Mouse (Mus musculus) kidney, embryonic 14.5 days (tissue): Measurements from ENCODE around the gene Tcf20. TPM values are rescaled to one million over a fixed set of nuclear protein-coding genes. Genes with fewer than 3 reads are reported as not detected.

ENCODE experiments used
- ATAC-seq: fragments of 200-750 bp; cut with Nextera tagmentation; 2 replicates; pipeline ENCODE4 v1.8.0; 2017; ENCODE audit warnings: moderate number of reproducible peaks, mild to moderate bottlenecking, moderate TSS enrichment, moderate library complexity; ENCODE audit not compliant: low FRiP score, low TSS enrichment
- H3K27ac ChIP-seq: fragments of 300-500 bp; sonication (generic); 2 replicates; pipeline ENCODE4 v1.5.1; 2014; ENCODE audit warnings: low read depth, mild to moderate bottlenecking, low read length, moderate library complexity, mixed read lengths
- H3K27me3 ChIP-seq: fragments of 300-500 bp; sonication (generic); 2 replicates; pipeline ENCODE4 v1.6.1; 2014; ENCODE audit warnings: mild to moderate bottlenecking, low read length; ENCODE audit not compliant: control insufficient read depth, insufficient read depth
- H3K36me3 ChIP-seq: fragments of 300-500 bp; sonication (generic); 2 replicates; pipeline ENCODE4 v1.6.1; 2014; ENCODE audit warnings: low read length, mixed read lengths; ENCODE audit not compliant: control insufficient read depth, insufficient read depth
- H3K4me1 ChIP-seq: fragments of 300-500 bp; sonication (generic); 2 replicates; pipeline ENCODE4 v1.6.1; 2014; ENCODE audit warnings: low read length, mixed read lengths; ENCODE audit not compliant: control insufficient read depth, insufficient read depth
- H3K4me2 ChIP-seq: fragments of 300-500 bp; sonication (generic); replicated peaks from 2 replicates; pipeline ENCODE4 v1.6.1; 2014; ENCODE audit warnings: low read depth, mild to moderate bottlenecking, low read length
- H3K4me3 ChIP-seq: fragments of 300-500 bp; sonication (generic); 2 replicates; pipeline ENCODE4 v1.5.1; 2014; ENCODE audit warnings: mild to moderate bottlenecking, low read length
- H3K9ac ChIP-seq: fragments of 300-500 bp; sonication (generic); 2 replicates; pipeline ENCODE4 v1.6.1; 2014; ENCODE audit warnings: low read depth, mild to moderate bottlenecking, low read length, moderate library complexity
- H3K9me3 ChIP-seq: fragments of 300-500 bp; sonication (generic); 2 replicates; pipeline ENCODE4 v1.6.1; 2016; ENCODE audit warnings: low read length; ENCODE audit not compliant: control insufficient read depth
- WGBS: fragments of 180-500 bp; shearing (Covaris S2); extraction: QIAGEN DNeasy Blood & Tissue Kit; methylation state at CpG from one replicate; pipeline ENCODE4 v1.1.7; 2014; 5-methylcytosine and 5-hydroxymethylcytosine counted together
- polyA plus RNA-seq: library from polyadenylated mRNA; unstranded; fragments of >200 nt; fragmentation: Nextera tagmentation; extraction: Ambion mirVana; gene quantifications from 2 replicates; pipeline ENCODE4 v1.2.1, GENCODE M21; 2014

Tcf20 gene
- polyA plus RNA-seq, 1 experiment from 2014 or later, result 11.6 TPM

DNA sequence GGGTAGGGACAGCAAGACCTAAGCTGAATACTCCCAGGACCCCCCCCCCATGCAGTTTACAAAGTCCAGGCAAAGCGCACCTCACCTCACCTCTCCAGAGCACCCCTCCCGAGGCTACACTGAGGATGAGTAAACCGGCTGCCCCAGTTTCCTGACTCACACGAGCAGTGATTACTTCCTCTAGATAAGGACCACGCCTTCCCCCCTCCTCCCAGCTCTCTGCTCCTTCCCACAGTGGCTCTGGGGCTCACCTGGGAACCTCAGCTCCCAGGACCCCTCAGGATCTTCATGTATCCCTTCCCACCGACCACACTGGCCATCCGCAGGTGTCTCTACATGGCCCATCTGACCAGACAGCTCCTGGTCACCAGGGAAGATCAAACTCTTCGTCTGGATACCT lies 58.8 kb downstream of the Tcf20 start:
- peaks cover 9% of the 10 kb centered on the region; the same call in 1 of the 2 replicates for H3K27me3 ChIP-seq
- no peaks in the 10 kb centered on the region for H3K36me3 ChIP-seq
- no peak overlapping the region for H3K9ac ChIP-seq
- H3K4me1 ChIP-seq, result peaks cover 82% of the 10 kb centered on the region
- ATAC-seq, result no peak
- no peak overlapping the region for H3K4me2 ChIP-seq
- WGBS, result 44% methylated on average over 8 of the region's 8 CpGs
- no peaks in the 10 kb centered on the region for H3K9me3 ChIP-seq
- H3K4me3 ChIP-seq, result no peak overlapping the region
- H3K27ac ChIP-seq, result no peak overlapping the region

DNA sequence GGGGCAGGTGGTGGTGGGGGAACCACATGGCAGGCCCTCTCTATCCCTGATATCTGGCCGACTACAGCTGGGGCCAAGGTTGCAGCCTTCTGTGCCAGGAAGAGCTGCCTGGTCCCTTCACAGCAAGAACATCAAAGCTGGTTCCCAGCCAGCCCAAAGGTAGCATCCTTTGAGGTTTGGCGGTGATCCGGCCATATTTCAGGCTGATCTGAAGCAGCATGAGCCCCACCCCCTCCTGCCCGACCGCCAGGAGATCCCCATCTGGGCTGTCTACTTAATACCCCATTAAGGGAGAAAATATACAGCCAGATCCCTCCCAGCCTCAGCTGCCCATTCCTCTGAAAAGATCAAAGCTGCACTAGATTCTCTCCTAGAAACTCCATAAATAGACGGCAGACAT lies 59.6 kb downstream of the Tcf20 start:
- no peak overlapping the region for H3K4me2 ChIP-seq
- H3K9ac ChIP-seq, result no peak overlapping the region
- H3K4me3 ChIP-seq, result no peak overlapping the region
- peaks cover 9% of the 10 kb centered on the region; the same call in 1 of the 2 replicates for H3K27me3 ChIP-seq
- WGBS, result 11% methylated on average over 6 of the region's 6 CpGs
- H3K9me3 ChIP-seq, result no peaks in the 10 kb centered on the region
- H3K27ac ChIP-seq, result no peak overlapping the region
- peaks cover 79% of the 10 kb centered on the region for H3K4me1 ChIP-seq
- no peak for ATAC-seq
- H3K36me3 ChIP-seq, result no peaks in the 10 kb centered on the region

DNA sequence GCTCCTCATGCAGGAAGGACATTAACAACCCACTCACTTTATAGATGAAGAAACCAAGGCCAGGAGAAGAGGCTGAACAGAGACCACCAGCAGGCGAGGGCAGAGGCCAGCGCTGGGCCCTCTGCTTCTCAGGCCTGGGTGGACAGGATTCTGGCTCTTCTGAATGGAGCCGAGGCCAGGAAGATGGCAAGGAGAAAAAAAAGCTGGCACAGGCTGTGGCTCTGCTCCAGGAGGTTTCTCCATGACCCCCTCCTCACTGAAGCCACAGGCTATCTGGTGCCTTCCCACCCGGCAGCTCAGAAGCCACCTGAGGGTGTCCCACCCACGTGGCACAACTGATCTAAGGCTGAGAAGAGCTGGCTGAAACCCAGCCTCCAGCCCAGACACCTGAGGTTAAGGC lies 60.6 kb downstream of the Tcf20 start:
- no peaks in the 10 kb centered on the region for H3K9me3 ChIP-seq
- H3K27me3 ChIP-seq, result peaks cover 9% of the 10 kb centered on the region; the same call in 1 of the 2 replicates
- peaks cover 79% of the 10 kb centered on the region for H3K4me1 ChIP-seq
- 79% methylated on average over 5 of the region's 5 CpGs for WGBS
- no peak overlapping the region for H3K4me3 ChIP-seq
- H3K4me2 ChIP-seq, result no peak overlapping the region
- H3K9ac ChIP-seq, result no peak overlapping the region
- H3K27ac ChIP-seq, result no peak overlapping the region
- ATAC-seq, result no peak
- no peaks in the 10 kb centered on the region for H3K36me3 ChIP-seq

DNA sequence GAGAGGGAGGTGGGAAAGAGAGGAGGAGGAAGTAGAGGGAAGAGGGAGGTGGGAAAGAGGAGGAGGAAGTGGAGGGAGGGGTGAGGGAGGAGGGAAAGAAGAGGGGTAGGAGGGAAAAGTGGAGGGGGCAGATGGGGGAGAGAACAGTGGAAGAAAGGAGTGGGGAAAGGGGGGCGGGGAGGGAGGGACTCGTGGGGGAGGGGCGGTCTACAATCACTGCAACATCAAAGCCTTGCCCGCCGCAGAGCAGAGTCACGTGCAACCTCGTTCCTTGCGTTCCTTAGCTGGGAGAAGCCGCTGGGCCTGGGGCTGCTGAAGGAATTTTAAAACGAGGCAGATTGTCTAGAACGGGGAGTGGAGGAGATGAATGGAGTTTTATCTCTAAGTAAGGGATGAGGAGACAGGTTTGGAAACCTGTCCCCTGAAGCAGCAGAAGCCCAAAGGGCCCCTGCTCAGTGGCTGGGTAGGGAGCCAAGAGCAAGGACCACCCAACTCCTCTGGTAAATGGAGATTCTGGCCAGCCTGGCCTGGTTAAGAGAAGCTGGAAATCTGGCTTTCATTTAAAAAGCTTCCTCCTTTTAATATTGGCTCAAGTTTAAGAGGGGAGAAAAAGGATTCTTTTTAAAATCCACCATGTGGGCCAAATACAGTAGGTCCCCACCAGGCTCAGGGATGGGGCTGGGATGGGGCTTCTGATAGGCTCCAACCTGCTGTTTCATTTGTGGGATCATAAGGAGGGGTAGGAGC lies 62.8 kb downstream of the Tcf20 start:
- Histone ChIP-seq H3K4me1 (peaks cover 83% of the 10 kb centered on the region), H3K9me3 (no peaks in the 10 kb centered on the region), H3K9ac (no peak overlapping the region; the same call in 1 of the 2 replicates), H3K27ac (0 out of 2 replicates have a peak overlapping the region, but pooled peaks have one; percentile 0), H3K4me2 (no peak overlapping the region), H3K4me3 (no peak overlapping the region), H3K27me3 (0 out of 2 replicates have a peak, but pooled peaks cover 3% of the 10 kb centered on the region), H3K36me3 (no peaks in the 10 kb centered on the region)
- no peak for ATAC-seq
- WGBS, result 2% methylated on average over 10 of the region's 11 CpGs

DNA sequence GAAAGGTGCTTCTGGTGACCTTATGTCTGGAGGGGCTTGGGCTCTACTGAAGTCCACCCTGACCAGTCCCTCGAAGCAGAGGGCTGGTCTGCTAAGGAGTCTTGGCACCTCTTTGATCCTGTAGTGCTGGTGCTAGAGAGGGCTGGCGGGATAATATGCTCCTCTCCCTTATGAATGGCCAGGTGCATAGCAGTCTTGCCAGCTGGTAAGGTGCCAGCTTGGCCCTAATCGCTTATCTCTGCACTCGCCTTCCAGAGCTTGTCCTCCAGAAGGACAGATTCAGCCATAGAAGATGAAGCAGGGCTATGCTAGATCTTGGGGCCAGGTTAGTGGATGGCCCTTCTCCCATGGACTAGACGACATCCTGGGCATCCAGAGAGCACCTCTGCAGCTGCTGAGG lies 64.1 kb downstream of the Tcf20 start:
- Histone ChIP-seq H3K36me3 (no peaks in the 10 kb centered on the region), H3K4me3 (no peak overlapping the region), H3K9ac (no peak overlapping the region), H3K9me3 (no peaks in the 10 kb centered on the region), H3K4me1 (peaks cover 71% of the 10 kb centered on the region), H3K27ac (no peak overlapping the region), H3K27me3 (peaks cover 7% of the 10 kb centered on the region; the same call in 1 of the 2 replicates), H3K4me2 (no peak overlapping the region)
- WGBS, result 61% methylated on average over 5 of the region's 5 CpGs
- no peak for ATAC-seq

DNA sequence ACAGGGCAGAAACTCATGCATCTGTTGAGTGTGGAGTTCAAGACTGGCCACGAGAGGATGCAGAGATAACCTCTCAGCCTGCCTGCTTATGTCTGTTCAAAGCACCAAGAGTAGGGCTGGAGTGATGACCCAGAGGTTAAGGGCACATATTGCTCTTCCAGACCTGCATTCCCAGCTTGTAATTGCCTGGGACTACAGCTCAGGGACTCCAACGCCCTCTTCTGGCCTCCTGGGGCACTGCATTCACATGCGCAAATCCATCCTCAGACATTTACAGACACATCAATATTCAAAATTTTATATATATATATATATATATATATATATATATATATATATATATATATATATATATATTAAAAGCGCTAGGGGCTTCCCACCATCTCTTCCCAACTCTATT lies 64.9 kb downstream of the Tcf20 start:
- Histone ChIP-seq H3K27me3 (peaks cover 7% of the 10 kb centered on the region; the same call in 1 of the 2 replicates), H3K4me1 (peaks cover 69% of the 10 kb centered on the region), H3K27ac (peak overlapping the region; percentile 2; the same call in 1 of the 2 replicates), H3K4me2 (no peak overlapping the region), H3K36me3 (no peaks in the 10 kb centered on the region), H3K9me3 (no peaks in the 10 kb centered on the region), H3K9ac (no peak overlapping the region), H3K4me3 (no peak overlapping the region)
- ATAC-seq, result no peak
- 63% methylated on average over 4 of the region's 4 CpGs for WGBS

DNA sequence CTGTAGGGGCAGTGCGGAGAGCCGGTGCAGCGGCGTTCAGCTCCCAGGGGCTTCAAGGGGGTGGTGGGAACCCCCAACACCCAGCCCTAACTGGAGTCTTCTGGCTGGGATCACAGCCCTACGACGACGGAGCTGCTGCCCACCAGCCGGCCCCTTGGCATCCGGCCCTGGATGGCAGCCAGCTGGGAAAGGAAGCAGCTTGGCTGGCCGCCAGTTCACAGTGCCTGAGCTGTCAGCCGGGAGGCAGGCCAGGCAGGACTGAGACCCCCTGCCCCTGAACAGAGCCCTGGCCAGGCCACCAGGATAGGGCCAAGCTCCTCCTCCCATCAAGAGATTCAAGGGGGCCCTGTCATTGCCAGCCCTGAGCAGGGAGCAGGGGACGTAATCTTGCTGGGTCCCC lies 65.6 kb downstream of the Tcf20 start:
- Histone ChIP-seq H3K4me2 (no peak overlapping the region), H3K4me1 (peaks cover 70% of the 10 kb centered on the region), H3K36me3 (no peaks in the 10 kb centered on the region), H3K27me3 (peaks cover 7% of the 10 kb centered on the region; the same call in 1 of the 2 replicates), H3K27ac (peak overlapping the region; percentile 2; the same call in 1 of the 2 replicates), H3K9ac (no peak overlapping the region), H3K9me3 (no peaks in the 10 kb centered on the region), H3K4me3 (no peak overlapping the region)
- 0 out of 2 replicates have a peak, but pooled peaks have one; percentile 37 for ATAC-seq
- 34% methylated on average over 12 of the region's 12 CpGs for WGBS

DNA sequence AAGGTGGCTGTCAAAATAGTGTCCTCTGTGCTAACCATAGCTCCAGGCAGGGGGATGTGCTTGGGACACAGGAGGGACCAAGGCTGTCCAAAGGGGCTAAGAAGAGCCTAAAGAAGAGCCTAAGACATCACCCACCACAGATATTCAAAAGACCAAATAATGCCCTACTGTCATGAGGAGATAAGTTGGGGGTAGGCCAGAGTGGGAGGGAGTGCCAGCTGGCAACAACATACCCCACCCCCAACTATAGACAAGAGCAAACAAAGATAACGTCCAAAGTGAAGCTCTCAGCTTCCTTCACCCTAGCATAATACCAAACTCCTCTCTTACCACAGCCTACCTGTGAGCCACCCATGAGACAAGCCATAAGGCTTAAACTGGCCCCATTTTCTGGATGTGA lies 66.1 kb downstream of the Tcf20 start:
- 31% methylated on average over 1 of the region's 1 CpGs for WGBS
- H3K4me2 ChIP-seq, result 0 out of 2 replicates have a peak overlapping the region, but pooled peaks have one; percentile 21
- no peak overlapping the region for H3K27ac ChIP-seq

DNA sequence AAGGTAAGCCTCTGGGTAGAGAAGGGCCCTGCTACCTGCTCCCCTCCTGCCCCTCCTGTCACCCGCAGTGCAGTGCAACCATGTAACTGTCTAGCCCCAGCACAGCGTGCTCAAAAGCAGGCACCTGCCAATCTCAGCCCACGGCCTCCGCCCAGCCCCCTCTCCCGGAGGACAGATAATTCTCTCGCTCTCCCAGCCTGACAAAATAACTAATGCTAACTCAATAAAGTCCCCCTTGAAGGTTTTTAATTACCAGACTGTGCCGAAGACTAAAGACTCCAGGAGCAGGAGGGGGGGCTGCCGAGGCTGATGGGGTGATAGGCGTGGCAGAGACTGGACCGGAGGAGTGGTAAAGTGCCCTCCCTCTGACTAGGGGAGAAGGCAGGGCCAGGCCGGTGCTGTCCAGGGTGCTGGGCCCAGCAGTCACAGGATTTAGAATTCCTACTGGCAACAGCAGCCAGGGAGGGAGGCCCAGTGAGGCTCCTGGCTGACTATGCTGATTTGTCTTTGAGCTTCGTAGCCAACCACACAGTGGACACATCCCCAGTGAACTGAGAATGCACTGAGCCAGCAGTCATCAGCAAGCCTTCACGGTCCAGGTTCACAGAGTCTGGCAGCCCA lies 66.7 kb downstream of the Tcf20 start:
- no peak overlapping the region for H3K27ac ChIP-seq
- WGBS, result 9% methylated on average over 13 of the region's 13 CpGs
- H3K36me3 ChIP-seq, result no peaks in the 10 kb centered on the region
- ATAC-seq, result peak; percentile 59
- H3K4me3 ChIP-seq, result no peak overlapping the region
- H3K4me1 ChIP-seq, result peaks cover 61% of the 10 kb centered on the region
- H3K4me2 ChIP-seq, result peak overlapping the region; percentile 21
- H3K27me3 ChIP-seq, result peaks cover 5% of the 10 kb centered on the region; the same call in 1 of the 2 replicates
- no peak overlapping the region for H3K9ac ChIP-seq
- H3K9me3 ChIP-seq, result no peaks in the 10 kb centered on the region

More for the DNA sequence above, 66.1 kb downstream of the Tcf20 start:
- H3K36me3 ChIP-seq, result no peaks in the 10 kb centered on the region
- peaks cover 7% of the 10 kb centered on the region; the same call in 1 of the 2 replicates for H3K27me3 ChIP-seq
- no peak overlapping the region for H3K9ac ChIP-seq
- no peak overlapping the region for H3K4me3 ChIP-seq
- peak; percentile 1; the same call in 1 of the 2 replicates for ATAC-seq
- H3K9me3 ChIP-seq, result no peaks in the 10 kb centered on the region
- H3K4me1 ChIP-seq, result peaks cover 67% of the 10 kb centered on the region
